Mouse (Mus musculus) hindbrain, postnatal 0 days (tissue): ENCODE results near the gene Minar1. TPM values are rescaled to one million over a fixed set of nuclear protein-coding genes. Genes with fewer than 3 reads are reported as not detected.

Source experiments
- ATAC-seq: fragments of 200-750 bp; cut with Nextera tagmentation; 2 replicates; pipeline ENCODE4 v1.8.0; 2017; ENCODE audit warnings: mild to moderate bottlenecking, moderate TSS enrichment, moderate library complexity
- DNase-seq: peaks from one replicate; pipeline ENCODE4 v3.0.0-alpha.2; 2015; ENCODE audit warnings: low spot score
- H3K27ac ChIP-seq: fragments of 300-500 bp; sonication (generic); 2 replicates; pipeline ENCODE4 v1.5.1; 2014; ENCODE audit warnings: mild to moderate bottlenecking
- H3K27me3 ChIP-seq: fragments of 300-500 bp; sonication (generic); 2 replicates; pipeline ENCODE4 v1.6.1; 2014; ENCODE audit warnings: low read length, mixed read lengths; ENCODE audit not compliant: insufficient read depth
- H3K36me3 ChIP-seq: fragments of 300-500 bp; sonication (generic); 2 replicates; pipeline ENCODE4 v1.6.1; 2014; ENCODE audit warnings: low read length, mixed read lengths; ENCODE audit not compliant: insufficient read depth
- H3K4me1 ChIP-seq: fragments of 300-500 bp; sonication (generic); 2 replicates; pipeline ENCODE4 v1.6.1; 2014; ENCODE audit warnings: antibody characterized with exemption, low read length, mixed read lengths; ENCODE audit not compliant: insufficient read depth
- H3K4me2 ChIP-seq: fragments of 300-500 bp; sonication (generic); 2 replicates; pipeline ENCODE4 v1.6.1; 2014; ENCODE audit warnings: low read depth, mild to moderate bottlenecking, low read length, moderate library complexity, mixed read lengths
- H3K4me3 ChIP-seq: fragments of 300-500 bp; sonication (generic); 2 replicates; pipeline ENCODE4 v1.5.1; 2014; ENCODE audit warnings: low read length
- H3K9ac ChIP-seq: fragments of 300-500 bp; sonication (generic); replicated peaks from 2 replicates; pipeline ENCODE4 v1.6.1; 2014; ENCODE audit warnings: mild to moderate bottlenecking, low read length, moderate library complexity, mixed read lengths
- H3K9me3 ChIP-seq: fragments of 300-500 bp; sonication (generic); 2 replicates; pipeline ENCODE4 v1.6.1; 2016; ENCODE audit warnings: low read length, mixed read lengths
- CTCF ChIP-seq: IDR thresholded peaks from 2 replicates; pipeline ENCODE4 v1.5.1; 2016; ENCODE audit warnings: antibody characterized with exemption, control low read depth, low read depth
- WGBS: fragments of 180-500 bp; shearing (Covaris S2); extraction: QIAGEN DNeasy Blood & Tissue Kit; methylation state at CpG from one replicate; pipeline ENCODE4 v1.1.7; 2014; 5-methylcytosine and 5-hydroxymethylcytosine counted together
- polyA plus RNA-seq: library from polyadenylated mRNA; unstranded; fragments of >200 nt; fragmentation: Nextera tagmentation; extraction: Ambion mirVana; gene quantifications from 2 replicates; pipeline ENCODE4 v1.2.1, GENCODE M21; 2015
- total RNA-seq: library from RNA; depleted of rRNA; stranded (reverse); fragments of >200 nt; gene quantifications from 2 replicates; pipeline ENCODE4 v1.2.3, GENCODE M21; 2014; rRNA removed

Gene Minar1
- total and polyA plus RNA-seq, 2 experiments from 2014 or later = 6.8 to 30.7 TPM

DNA sequence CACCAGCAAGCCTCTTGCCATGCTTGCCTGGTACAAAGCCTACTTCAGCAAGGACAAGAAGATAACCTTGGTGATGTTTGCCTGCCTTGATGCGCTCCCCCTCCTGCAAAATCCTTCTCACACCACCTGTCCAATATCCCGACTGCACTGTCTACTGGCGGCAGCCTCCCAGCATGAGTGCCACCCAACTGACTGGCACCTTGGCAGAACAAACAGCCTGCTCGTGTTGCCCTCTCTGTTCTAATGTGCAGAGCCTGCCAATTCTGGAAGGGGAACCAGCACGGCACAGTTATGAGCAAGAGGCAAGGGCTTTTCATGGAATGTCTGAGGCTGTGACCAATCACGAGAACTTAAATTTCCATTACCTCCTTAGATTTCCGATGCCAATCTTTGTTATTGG lies 22.2 kb downstream of the Minar1 start:
- TF ChIP-seq CTCF = no peak
- Histone ChIP-seq H3K9ac (no peak overlapping the region), H3K4me2 (no peak overlapping the region), H3K27ac (no peak overlapping the region), H3K4me3 (no peak overlapping the region), H3K36me3 (no peaks in the 10 kb centered on the region), H3K4me1 (no peaks in the 10 kb centered on the region), H3K27me3 (no peaks in the 10 kb centered on the region), H3K9me3 (no peaks in the 10 kb centered on the region)
- no peak for ATAC-seq
- WGBS = 74% methylated on average over 7 of the region's 7 CpGs
- DNase-seq = no peak

DNA sequence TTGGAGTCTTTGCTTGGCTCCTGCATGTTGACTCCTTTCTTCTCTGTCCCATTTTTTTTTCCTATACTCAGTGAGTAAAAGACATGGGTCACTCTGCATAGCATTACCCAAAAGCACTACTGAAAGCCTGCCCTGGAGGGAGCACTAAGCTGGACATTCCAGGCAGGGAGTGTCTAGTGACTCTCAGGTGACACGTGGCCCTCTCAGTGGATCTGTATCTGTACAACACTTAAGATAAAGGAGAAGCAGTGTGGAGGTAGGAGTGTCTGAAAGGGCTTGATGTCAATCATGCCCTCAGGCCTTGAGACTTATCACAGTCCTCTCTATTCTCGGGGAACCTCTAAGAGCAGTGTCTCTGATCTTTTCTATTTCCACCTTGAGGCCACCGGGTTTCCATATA lies 25.9 kb downstream of the Minar1 start:
- DNase-seq = no peak
- TF ChIP-seq CTCF = no peak
- 80% methylated on average over 3 of the region's 3 CpGs for WGBS
- Histone ChIP-seq H3K27me3 (no peaks in the 10 kb centered on the region), H3K9ac (no peak overlapping the region), H3K27ac (no peak overlapping the region), H3K4me3 (no peak overlapping the region), H3K9me3 (no peaks in the 10 kb centered on the region), H3K36me3 (no peaks in the 10 kb centered on the region; the same call in 1 of the 2 replicates), H3K4me1 (no peaks in the 10 kb centered on the region), H3K4me2 (no peak overlapping the region)
- no peak for ATAC-seq

DNA sequence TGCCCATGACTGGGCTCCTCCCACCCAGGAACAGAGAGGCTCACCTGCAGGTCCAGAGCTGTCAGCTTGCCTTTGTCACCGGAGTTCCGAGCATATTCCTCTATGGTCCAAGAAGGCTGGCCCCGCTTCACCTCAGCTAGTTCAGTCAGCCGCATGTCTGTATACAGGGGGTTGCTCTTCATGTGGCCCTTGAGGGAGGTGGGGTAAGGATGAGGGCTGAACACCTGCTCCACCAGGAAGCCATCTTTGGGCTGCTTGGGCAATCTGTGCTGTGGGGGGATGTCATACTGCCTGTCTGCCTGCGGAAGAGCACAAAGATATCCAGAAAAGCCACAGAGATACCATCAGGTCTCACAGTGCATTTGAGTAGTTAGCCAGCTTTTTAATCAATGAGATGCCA lies 26.5 kb downstream of the Minar1 start:
- Histone ChIP-seq H3K4me3 (no peak overlapping the region), H3K27ac (no peak overlapping the region), H3K9me3 (no peaks in the 10 kb centered on the region), H3K36me3 (no peaks in the 10 kb centered on the region; the same call in 1 of the 2 replicates), H3K9ac (no peak overlapping the region), H3K27me3 (no peaks in the 10 kb centered on the region), H3K4me2 (no peak overlapping the region), H3K4me1 (no peaks in the 10 kb centered on the region)
- no peak for TF ChIP-seq CTCF
- peak; percentile 54 for ATAC-seq
- WGBS = 85% methylated on average over 5 of the region's 5 CpGs
- peak; percentile 2 for DNase-seq

DNA sequence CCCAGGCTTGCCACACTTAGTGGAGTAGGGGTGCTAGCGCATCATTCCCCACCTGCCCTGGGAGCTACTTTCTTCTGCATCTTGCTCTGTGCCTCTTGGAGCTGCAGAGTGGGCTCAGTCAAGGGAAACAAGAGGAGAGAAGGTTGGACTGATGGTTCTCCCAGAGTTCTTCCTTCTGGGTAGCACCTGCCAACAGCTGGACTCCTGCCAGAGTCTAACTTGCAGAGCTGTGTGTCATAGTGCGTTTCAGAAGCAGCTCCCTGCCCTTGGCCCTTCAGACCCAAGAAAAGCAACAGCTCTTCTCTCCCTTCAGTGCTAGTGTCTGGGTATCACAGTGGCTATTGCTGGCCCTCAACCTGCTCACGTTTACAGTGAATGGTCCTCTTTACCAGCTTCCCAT lies 30.5 kb downstream of the Minar1 start:
- no peak for TF ChIP-seq CTCF
- no peak for ATAC-seq
- Histone ChIP-seq H3K36me3 (peaks cover 4% of the 10 kb centered on the region; the same call in 1 of the 2 replicates), H3K9ac (no peak overlapping the region), H3K4me1 (no peaks in the 10 kb centered on the region), H3K9me3 (no peaks in the 10 kb centered on the region), H3K4me2 (no peak overlapping the region), H3K27ac (no peak overlapping the region), H3K27me3 (no peaks in the 10 kb centered on the region), H3K4me3 (no peak overlapping the region)
- DNase-seq = no peak
- 59% methylated on average over 3 of the region's 3 CpGs for WGBS

DNA sequence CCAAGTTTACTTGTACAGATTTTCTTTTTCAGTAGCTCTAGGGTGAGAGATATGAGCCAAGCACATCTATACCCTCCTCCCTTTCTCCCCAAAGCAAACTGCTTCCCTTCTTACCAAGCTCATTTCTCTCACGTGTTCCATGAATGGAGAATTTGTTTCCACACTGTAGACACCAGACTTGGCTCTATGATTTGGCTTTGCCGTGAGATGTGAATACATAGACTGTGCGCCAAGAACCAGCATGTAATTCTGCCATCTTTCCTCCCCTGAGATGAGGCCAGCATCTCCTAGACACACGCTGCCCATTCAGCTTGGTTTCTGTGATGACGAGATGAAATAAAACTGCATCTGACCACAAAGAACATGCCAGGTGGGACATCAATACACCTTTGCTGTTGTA lies 44.5 kb downstream of the Minar1 start:
- WGBS = 59% methylated on average over 5 of the region's 5 CpGs
- no peaks in the 10 kb centered on the region for H3K36me3 ChIP-seq
- TF ChIP-seq CTCF = no peak
- H3K4me1 ChIP-seq = no peaks in the 10 kb centered on the region
- H3K4me3 ChIP-seq = no peak overlapping the region
- ATAC-seq (peak; percentile 59), DNase-seq (peak; percentile 54)
- H3K9ac ChIP-seq = no peak overlapping the region
- H3K4me2 ChIP-seq = no peak overlapping the region
- H3K27ac ChIP-seq = no peak overlapping the region
- H3K27me3 ChIP-seq = no peaks in the 10 kb centered on the region
- H3K9me3 ChIP-seq = no peaks in the 10 kb centered on the region

DNA sequence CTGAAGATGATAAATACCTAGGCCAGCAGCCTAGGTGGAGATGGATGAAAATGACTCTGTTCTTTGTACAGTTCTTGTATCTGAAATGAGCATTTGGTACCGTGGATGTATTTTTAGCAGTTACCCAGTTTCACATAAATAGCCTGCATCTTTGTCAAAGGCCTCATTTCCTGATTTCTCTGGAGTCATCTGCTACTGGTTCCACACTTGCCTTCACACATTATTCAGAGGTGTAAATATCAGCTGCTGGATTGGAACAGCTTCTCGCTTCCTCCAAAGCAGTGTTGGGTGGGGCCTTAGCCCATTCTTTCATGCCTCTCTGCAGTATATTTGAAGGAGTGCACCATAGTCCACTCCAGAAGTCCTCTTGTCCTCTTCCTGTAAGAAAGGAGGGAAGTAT lies 70.3 kb downstream of the Minar1 start:
- H3K4me2 ChIP-seq = no peak overlapping the region
- no peaks in the 10 kb centered on the region for H3K4me1 ChIP-seq
- no peak overlapping the region for H3K27ac ChIP-seq
- no peak overlapping the region for H3K9ac ChIP-seq
- no peak for DNase-seq
- H3K27me3 ChIP-seq = no peaks in the 10 kb centered on the region
- H3K4me3 ChIP-seq = no peak overlapping the region
- no peak for ATAC-seq
- 79% methylated on average over 2 of the region's 2 CpGs for WGBS
- H3K9me3 ChIP-seq = no peaks in the 10 kb centered on the region
- no peak for TF ChIP-seq CTCF
- H3K36me3 ChIP-seq = no peaks in the 10 kb centered on the region

Other genes with a start within 250 kb of the Minar1 start
- 68.2 and 70.4 TPM in 2 replicates for gene Tmed3, start 81.9 kb upstream of the Minar1 start, total RNA-seq
- 60.0 and 63.1 TPM in 2 replicates for gene Tmed3, start 81.9 kb upstream of the Minar1 start, polyA plus RNA-seq
- gene Ankrd34c, start 115.3 kb upstream of the Minar1 start, total RNA-seq = 1.8 and 2.8 TPM in 2 replicates
- 1.3 and 1.4 TPM in 2 replicates for gene Ankrd34c, start 115.3 kb upstream of the Minar1 start, polyA plus RNA-seq